Mouse (Mus musculus) neural tube, embryonic 15.5 days (tissue): ENCODE data around the gene Agpat1. TPM values are rescaled to one million over a fixed set of nuclear protein-coding genes. Genes with fewer than 3 reads are reported as not detected.

Experiments used
- ATAC-seq: fragments of 200-750 bp; cut with Nextera tagmentation; 2 replicates; pipeline ENCODE4 v1.8.0; 2017; ENCODE audit warnings: mild to moderate bottlenecking, moderate TSS enrichment, moderate library complexity; ENCODE audit not compliant: low FRiP score
- H3K27ac ChIP-seq: fragments of 300-500 bp; sonication (generic); replicated peaks from 2 replicates; pipeline ENCODE4 v1.5.1; 2015; ENCODE audit warnings: mild to moderate bottlenecking, inconsistent platforms
- H3K27me3 ChIP-seq: fragments of 300-500 bp; sonication (generic); replicated peaks from 2 replicates; pipeline ENCODE4 v1.6.1; 2015; ENCODE audit warnings: inconsistent platforms
- H3K36me3 ChIP-seq: fragments of 300-500 bp; sonication (generic); 2 replicates; pipeline ENCODE4 v1.6.1; 2015; ENCODE audit warnings: inconsistent platforms
- H3K4me1 ChIP-seq: fragments of 300-500 bp; sonication (generic); 2 replicates; pipeline ENCODE4 v1.6.1; 2015; ENCODE audit warnings: inconsistent platforms
- H3K4me2 ChIP-seq: fragments of 300-500 bp; sonication (generic); 2 replicates; pipeline ENCODE4 v1.6.1; 2015; ENCODE audit warnings: inconsistent platforms, mild to moderate bottlenecking, moderate library complexity
- H3K4me3 ChIP-seq: fragments of 300-500 bp; sonication (generic); replicated peaks from 2 replicates; pipeline ENCODE4 v1.5.1; 2015; ENCODE audit warnings: mild to moderate bottlenecking, inconsistent platforms
- H3K9ac ChIP-seq: fragments of 300-500 bp; sonication (generic); replicated peaks from 2 replicates; pipeline ENCODE4 v1.6.1; 2015; ENCODE audit warnings: mild to moderate bottlenecking, inconsistent platforms
- H3K9me3 ChIP-seq: fragments of 300-500 bp; sonication (generic); replicated peaks from 2 replicates; pipeline ENCODE4 v1.6.1; 2016; ENCODE audit warnings: inconsistent platforms
- WGBS: fragments of 180-500 bp; shearing (Covaris S2); methylation state at CpG from one replicate; pipeline ENCODE4 v1.1.7; 2015; ENCODE audit warnings: mixed read lengths; 5-methylcytosine and 5-hydroxymethylcytosine counted together
- polyA plus RNA-seq: library from polyadenylated mRNA; unstranded; fragments of >200 nt; fragmentation: Nextera tagmentation; extraction: Ambion mirVana; gene quantifications from 2 replicates; pipeline ENCODE4 v1.2.1, GENCODE M21; 2015

The Agpat1 gene
- polyA plus RNA-seq, 1 experiment from 2014 or later, result 133 TPM

DNA sequence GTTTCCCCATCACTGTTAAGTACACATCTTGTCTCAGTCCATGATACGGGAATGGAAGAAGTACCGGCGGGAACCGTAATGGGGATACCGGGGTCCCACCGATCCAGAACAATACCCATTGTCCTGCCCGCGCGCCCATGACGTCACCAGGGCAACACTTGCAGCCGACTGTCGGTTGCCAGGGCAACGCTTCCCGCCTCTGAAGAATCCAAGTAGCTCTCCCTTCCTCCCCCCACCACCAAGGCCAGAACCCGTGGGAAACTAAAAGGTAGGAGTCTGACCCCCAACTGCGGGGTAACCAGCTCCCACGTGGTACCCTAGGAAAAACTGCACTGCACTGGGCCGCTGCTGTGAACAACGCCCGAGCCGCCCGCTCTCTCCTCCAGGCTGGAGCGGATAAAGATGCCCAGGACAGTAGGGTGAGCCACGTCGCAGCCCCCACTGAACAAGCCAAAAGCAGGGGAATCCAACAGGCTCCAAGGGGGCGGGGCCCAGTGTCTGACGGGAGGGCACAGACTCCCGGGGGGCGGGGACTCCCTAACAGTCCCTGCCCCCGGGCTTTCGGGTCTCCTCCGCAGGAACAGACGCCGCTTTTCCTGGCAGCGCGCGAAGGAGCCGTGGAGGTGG is 17.2 kb upstream of the Agpat1 start:
- ATAC-seq, result peak; percentile 79
- peaks cover 49% of the 10 kb centered on the region for H3K4me1 ChIP-seq
- under 1% methylated on average over 38 of the region's 38 CpGs for WGBS

DNA sequence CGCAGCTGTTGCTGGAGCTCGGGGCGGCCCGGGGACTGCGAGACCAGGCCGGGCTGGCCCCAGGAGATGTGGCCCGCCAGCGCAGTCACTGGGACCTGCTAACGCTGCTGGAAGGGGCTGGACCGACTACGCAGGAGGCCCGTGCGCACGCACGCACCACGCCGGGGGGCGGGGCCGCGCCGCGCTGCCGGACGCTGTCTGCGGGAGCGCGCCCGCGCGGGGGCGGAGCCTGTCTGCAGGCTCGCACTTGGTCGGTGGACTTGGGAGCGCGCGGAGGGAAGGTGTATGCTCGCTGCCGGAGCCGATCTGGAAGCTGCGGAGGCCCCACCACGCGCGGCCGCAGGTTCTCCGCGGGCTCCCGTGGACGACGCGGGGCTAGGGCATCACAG is 16.6 kb upstream of the Agpat1 start:
- Histone ChIP-seq H3K36me3 (no peaks in the 10 kb centered on the region), H3K9me3 (no peaks in the 10 kb centered on the region), H3K4me2 (peak overlapping the region; percentile 88), H3K27ac (peak overlapping the region; percentile 100), H3K9ac (peak overlapping the region; percentile 89), H3K4me1 (peaks cover 49% of the 10 kb centered on the region), H3K27me3 (no peaks in the 10 kb centered on the region), H3K4me3 (peak overlapping the region; percentile 76)
- ATAC-seq, result peak; percentile 81
- WGBS, result under 1% methylated on average over 50 of the region's 50 CpGs

More for the DNA sequence above, 17.2 kb upstream of the Agpat1 start:
- peak overlapping the region; percentile 76 for H3K4me3 ChIP-seq
- no peaks in the 10 kb centered on the region for H3K9me3 ChIP-seq
- peak overlapping the region; percentile 100 for H3K27ac ChIP-seq
- H3K4me2 ChIP-seq, result peak overlapping the region; percentile 88
- H3K36me3 ChIP-seq, result no peaks in the 10 kb centered on the region
- H3K27me3 ChIP-seq, result no peaks in the 10 kb centered on the region
- H3K9ac ChIP-seq, result peak overlapping the region; percentile 89

DNA sequence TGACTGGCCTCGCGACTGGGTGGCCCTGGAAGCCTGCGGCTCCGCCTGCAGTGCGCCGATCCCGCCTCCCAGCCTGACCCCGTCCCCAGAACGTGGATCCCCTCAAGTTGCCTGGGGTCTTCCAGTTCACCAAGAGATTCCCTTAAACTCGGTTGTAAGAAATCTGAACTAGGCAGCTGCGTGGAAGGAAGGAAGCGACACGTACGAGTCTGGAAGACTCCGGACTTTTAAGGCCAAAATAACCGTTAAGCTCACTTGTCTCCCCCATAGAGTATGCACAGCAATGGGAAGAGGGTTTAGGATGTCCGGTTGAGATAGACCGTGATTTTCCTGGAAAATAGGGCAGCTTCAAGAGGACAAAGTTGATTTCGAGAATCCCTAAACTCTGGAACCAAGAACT is 16.2 kb upstream of the Agpat1 start:
- Histone ChIP-seq H3K36me3 (no peaks in the 10 kb centered on the region), H3K9me3 (no peaks in the 10 kb centered on the region), H3K27ac (peak overlapping the region; percentile 100), H3K27me3 (no peaks in the 10 kb centered on the region), H3K4me3 (peak overlapping the region; percentile 76), H3K9ac (peak overlapping the region; percentile 89), H3K4me1 (peaks cover 51% of the 10 kb centered on the region), H3K4me2 (peak overlapping the region; percentile 88)
- WGBS, result 4% methylated on average over 19 of the region's 19 CpGs
- ATAC-seq, result no peak

DNA sequence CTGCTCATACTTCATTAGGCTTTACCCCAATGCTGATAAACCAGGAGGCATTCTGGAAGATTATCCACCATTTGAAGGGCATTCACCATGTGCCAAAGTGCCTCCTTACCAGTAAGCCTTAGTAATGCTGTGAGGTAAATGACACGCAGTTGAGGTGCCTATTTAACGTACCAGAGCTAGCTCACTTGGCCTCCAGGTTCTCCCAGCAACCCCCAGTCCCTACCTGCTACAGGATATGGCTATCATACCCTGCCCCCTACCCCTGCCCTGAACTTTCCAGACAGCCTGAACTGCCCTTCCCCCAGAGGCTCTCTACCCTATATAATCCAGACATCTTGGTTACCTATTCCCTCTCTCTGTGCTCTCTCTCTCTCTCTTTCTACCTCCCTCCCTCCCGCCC is 15.3 kb upstream of the Agpat1 start:
- no peak overlapping the region for H3K27ac ChIP-seq
- no peaks in the 10 kb centered on the region for H3K9me3 ChIP-seq
- no peaks in the 10 kb centered on the region for H3K27me3 ChIP-seq
- no peaks in the 10 kb centered on the region for H3K36me3 ChIP-seq
- H3K4me2 ChIP-seq, result peak overlapping the region; percentile 88; the same call in 1 of the 2 replicates
- H3K9ac ChIP-seq, result no peak overlapping the region
- ATAC-seq, result no peak
- H3K4me3 ChIP-seq, result no peak overlapping the region
- peaks cover 60% of the 10 kb centered on the region for H3K4me1 ChIP-seq
- WGBS, result 76% methylated on average over 3 of the region's 3 CpGs

DNA sequence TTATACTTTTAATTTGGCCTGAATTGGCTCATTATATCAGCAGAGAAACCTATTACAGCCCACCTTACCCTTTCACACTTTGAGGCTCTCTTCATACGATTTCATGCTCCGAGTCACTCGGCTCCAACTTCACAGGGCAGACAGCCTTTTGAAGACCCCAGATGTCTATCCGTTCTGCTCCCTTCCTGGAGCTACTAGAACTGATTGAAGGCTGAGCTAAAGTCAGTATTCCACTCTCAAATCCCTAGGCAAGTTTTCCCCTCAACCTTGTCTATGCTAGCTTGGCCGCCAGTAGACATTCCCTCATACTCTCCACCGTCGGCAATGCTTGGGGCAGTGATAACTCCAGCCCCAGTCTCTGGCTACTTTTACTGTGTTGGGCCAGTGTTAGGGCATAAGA is 14.9 kb upstream of the Agpat1 start:
- no peak for ATAC-seq
- H3K27ac ChIP-seq, result no peak overlapping the region
- H3K9me3 ChIP-seq, result no peaks in the 10 kb centered on the region
- H3K4me2 ChIP-seq, result peak overlapping the region; percentile 88; the same call in 1 of the 2 replicates
- H3K36me3 ChIP-seq, result no peaks in the 10 kb centered on the region
- no peak overlapping the region for H3K4me3 ChIP-seq
- no peak overlapping the region for H3K9ac ChIP-seq
- H3K4me1 ChIP-seq, result peaks cover 65% of the 10 kb centered on the region
- WGBS, result 54% methylated on average over 7 of the region's 7 CpGs
- no peaks in the 10 kb centered on the region for H3K27me3 ChIP-seq

DNA sequence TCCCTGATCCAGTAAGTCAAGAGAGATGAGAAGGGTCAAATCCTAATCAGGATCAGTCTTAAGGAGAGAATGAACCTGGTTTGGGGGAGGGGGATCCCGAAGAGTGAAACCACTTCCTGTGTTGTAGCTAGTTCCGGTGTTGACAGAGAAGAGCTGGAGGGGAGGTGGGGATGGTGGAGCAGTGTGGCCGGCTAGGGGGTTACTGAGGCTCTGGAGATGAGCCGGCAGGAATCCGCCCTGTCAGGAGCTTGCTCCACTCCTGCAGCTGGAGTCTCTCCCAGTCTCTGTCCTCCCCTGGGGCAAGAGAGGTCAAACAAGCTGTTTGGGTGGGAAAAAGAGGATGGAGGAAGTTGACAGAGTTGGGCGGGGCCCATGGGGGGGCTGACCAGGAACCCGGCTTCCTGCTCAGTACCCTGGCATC is 14.4 kb upstream of the Agpat1 start, which contains the start of gene Gpsm3:
TSS of gene Gpsm3 (plus strand) at position 126 of the 421 bp plus-strand sequence.
- H3K27me3 ChIP-seq, result no peaks in the 10 kb centered on the region
- peak within 1 kb of the TSS; percentile 88 for H3K4me2 ChIP-seq
- 0 out of 2 replicates have a peak within 1 kb of the TSS, but pooled peaks have one; percentile 10 for H3K9ac ChIP-seq
- H3K9me3 ChIP-seq, result no peaks in the 10 kb centered on the region
- no peak for ATAC-seq
- H3K4me3 ChIP-seq, result 0 out of 2 replicates have a peak within 1 kb of the TSS, but pooled peaks have one; percentile 78
- peaks cover 3% of the 10 kb centered on the region for H3K36me3 ChIP-seq
- H3K27ac ChIP-seq, result peak within 1 kb of the TSS; percentile 98
- peaks cover 69% of the 10 kb centered on the region for H3K4me1 ChIP-seq
- 31% methylated on average over 7 of the region's 7 CpGs for WGBS

DNA sequence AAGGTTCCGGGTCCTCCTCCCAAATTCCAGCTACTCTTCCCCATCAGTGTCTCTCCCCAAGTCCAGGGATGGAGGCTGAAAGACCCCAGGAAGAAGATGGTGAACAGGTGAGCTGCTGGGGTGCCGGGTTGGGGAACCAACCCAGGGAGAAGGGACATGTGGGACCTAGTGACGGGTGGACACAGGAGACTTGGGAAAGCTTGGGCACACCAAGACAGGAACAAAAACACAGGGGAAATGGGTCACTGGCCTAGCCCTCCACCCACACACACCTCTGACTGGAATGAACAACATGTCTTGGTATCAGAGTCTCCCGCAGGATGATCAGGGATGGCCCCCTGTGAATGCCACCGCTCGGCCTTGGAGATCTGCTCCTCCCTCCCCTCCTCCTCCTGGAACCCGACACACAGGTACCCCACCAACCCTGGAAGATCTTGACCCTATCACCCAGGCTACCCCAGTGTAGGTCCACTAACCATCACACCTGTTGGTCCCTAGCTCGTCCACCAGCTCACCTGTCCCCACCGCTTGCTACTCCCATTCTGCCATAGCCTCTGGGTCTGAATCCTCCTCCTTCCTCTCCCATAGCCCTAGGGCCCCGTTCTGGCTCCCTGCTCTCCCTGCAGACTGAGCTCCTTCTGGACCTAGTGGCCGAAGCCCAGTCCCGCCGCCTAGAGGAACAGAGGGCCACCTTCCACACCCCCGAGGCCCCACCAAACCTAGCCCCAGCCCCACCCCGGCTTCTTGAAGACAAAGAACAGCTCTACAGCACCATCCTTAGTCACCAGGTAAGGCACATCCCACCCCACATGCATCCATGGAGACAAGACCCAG is 13.7 kb upstream of the Agpat1 start:
- 70% methylated on average over 15 of the region's 15 CpGs for WGBS
- H3K9ac ChIP-seq, result 0 out of 2 replicates have a peak overlapping the region, but pooled peaks have one; percentile 10
- no peaks in the 10 kb centered on the region for H3K27me3 ChIP-seq
- H3K4me2 ChIP-seq, result peak overlapping the region; percentile 88
- H3K4me3 ChIP-seq, result peak overlapping the region; percentile 78; the same call in 1 of the 2 replicates
- no peak for ATAC-seq
- H3K27ac ChIP-seq, result peak overlapping the region; percentile 98
- H3K9me3 ChIP-seq, result no peaks in the 10 kb centered on the region
- H3K4me1 ChIP-seq, result peaks cover 72% of the 10 kb centered on the region
- peaks cover 6% of the 10 kb centered on the region for H3K36me3 ChIP-seq

DNA sequence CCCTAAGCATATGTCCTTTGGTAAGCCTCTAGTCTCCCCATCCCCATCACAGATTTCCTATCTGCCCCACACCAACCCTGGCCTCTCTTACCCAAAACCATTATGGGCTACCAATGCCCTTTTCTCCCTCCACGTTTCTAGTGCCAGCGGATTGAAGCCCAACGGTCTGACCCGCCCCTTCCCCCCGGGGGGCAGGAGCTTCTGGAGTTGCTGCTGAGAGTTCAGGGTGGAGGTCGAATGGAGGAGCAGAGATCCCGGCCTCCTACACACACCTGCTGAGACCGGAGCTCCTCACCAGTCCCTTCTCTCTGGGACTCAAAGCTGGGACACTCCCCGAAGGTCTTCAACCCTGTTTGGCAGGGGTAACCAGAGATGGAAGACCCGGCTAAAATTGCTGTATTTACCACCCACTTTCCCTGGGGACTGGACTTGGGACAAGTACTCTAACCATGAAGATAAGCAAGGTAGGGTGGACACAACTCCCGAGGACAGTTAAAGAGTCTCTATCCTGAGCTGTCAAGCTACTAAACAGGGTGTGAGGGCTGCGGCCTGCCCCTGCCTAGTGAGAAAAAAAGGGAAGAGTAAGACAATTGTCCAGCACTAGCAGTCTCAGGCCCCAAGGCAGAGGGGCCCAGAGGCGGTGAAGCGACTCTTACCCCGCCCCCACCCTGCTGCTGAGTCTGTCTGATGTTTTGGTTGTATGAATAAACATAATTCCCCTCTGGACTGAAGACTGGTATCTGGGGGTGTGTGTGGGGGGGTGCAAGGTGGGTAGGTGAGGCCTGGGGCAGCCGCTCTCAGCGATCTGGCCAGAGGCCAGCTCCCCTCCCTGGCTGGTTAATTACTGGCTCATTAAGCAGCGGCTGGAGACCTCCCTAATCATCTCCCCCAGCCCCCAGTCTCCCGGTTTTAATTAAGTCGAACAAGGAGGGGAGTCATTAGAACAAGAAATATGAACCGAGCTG is 12.8 kb upstream of the Agpat1 start, which contains the start of gene Pbx2:
TSS of gene Pbx2 (plus strand) at position 238 of the 965 bp plus-strand sequence.
- H3K4me1 ChIP-seq, result peaks cover 68% of the 10 kb centered on the region
- H3K4me2 ChIP-seq, result peak within 1 kb of the TSS; percentile 88
- H3K27ac ChIP-seq, result peak within 1 kb of the TSS; percentile 98
- WGBS, result 3% methylated on average over 21 of the region's 21 CpGs
- peaks cover 16% of the 10 kb centered on the region for H3K36me3 ChIP-seq
- H3K9me3 ChIP-seq, result no peaks in the 10 kb centered on the region
- H3K27me3 ChIP-seq, result no peaks in the 10 kb centered on the region
- ATAC-seq, result peak; percentile 1
- H3K4me3 ChIP-seq, result peak within 1 kb of the TSS; percentile 78
- peak within 1 kb of the TSS; percentile 97 for H3K9ac ChIP-seq

DNA sequence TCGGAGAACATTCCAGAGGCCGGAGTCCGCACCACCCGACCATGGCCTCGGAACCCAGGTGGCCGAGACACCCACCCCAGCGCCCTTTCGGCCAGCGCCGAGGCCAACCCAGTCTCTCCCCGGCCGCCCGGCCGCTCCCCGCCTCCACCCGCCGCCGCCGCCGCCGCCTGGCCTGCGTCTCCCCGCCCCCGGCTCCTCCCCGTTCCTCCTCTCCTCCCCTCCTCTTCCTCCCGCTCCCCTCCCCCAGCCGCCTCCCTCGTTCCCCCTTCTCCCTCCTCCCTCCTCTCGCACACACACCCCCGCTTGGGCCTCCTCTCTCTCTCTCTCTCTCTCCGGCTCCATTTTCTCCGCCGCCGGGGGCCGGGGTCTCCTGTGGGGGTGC is 12.1 kb upstream of the Agpat1 start:
- H3K4me3 ChIP-seq, result peak overlapping the region; percentile 78
- peak; percentile 56 for ATAC-seq
- peak overlapping the region; percentile 98 for H3K27ac ChIP-seq
- H3K9me3 ChIP-seq, result no peaks in the 10 kb centered on the region
- H3K9ac ChIP-seq, result peak overlapping the region; percentile 97
- no peaks in the 10 kb centered on the region for H3K27me3 ChIP-seq
- peaks cover 21% of the 10 kb centered on the region for H3K36me3 ChIP-seq
- H3K4me2 ChIP-seq, result peak overlapping the region; percentile 88
- WGBS, result 1% methylated on average over 32 of the region's 35 CpGs
- H3K4me1 ChIP-seq, result peaks cover 65% of the 10 kb centered on the region

DNA sequence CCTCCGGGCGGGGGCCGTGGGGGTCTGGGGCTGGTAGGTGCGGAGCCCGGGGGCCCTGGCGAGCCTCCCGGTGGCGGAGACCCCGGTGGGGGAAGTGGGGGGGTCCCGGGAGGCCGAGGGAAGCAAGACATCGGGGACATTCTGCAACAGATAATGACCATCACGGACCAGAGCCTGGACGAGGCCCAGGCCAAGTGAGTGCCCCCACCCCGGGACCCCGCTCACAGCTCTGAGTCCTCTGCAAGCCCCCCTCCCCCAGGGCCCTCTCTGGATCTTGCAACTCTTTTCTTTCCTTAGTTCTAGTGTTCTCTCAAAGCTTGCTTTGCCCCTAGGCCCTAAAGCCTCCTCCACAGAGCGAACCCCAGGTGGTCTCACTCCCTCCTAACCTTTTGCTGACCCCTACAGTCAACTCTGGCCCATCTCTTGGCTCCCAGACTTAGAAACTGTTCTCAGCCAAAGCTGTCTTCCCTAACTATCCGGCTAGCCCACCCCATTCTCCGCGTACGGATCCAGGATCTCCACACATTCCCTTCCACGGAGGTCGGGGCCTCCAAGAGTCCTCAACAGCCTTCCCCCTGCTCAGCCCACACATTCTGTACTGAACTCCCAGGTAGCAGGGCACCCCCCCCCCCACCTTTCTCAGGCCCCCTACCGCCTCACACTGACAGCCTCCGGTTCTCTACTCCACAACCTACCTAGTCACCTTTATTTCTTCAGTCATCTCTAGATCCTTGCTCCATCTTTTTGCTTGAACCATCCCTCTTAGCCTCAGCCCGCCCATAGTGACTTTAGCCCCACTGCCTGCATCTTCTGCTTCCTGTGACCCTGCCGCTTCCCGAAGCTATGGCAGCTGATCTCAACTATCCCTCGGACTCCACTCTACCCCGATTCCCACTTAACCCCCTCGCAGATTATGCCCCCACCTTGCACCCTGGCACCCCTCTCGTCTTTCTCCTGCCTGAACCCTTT is 11.2 kb upstream of the Agpat1 start:
- H3K27me3 ChIP-seq, result no peaks in the 10 kb centered on the region
- peak overlapping the region; percentile 78 for H3K4me3 ChIP-seq
- WGBS, result 2% methylated on average over 31 of the region's 32 CpGs
- peak overlapping the region; percentile 88 for H3K4me2 ChIP-seq
- peaks cover 21% of the 10 kb centered on the region for H3K36me3 ChIP-seq
- H3K9ac ChIP-seq, result peak overlapping the region; percentile 97
- peaks cover 65% of the 10 kb centered on the region for H3K4me1 ChIP-seq
- no peaks in the 10 kb centered on the region for H3K9me3 ChIP-seq
- H3K27ac ChIP-seq, result peak overlapping the region; percentile 98
- ATAC-seq, result peak; percentile 15; the same call in 1 of the 2 replicates
